Mouse (Mus musculus) adrenal gland, adult 10 weeks (tissue): ENCODE results near the gene Sema6d. TPM values are rescaled to one million over a fixed set of nuclear protein-coding genes. Genes with fewer than 3 reads are reported as not detected.

Source experiments
- polyA plus RNA-seq: library from polyadenylated mRNA; stranded (reverse); fragments of 350-450 nt; fragmentation: Illumina TruSeq; extraction: RNeasy Lipid Tissue Mini Kit (QIAGEN cat#74804); gene quantifications from one replicate; pipeline ENCODE4 v1.2.3, GENCODE M21; 2014; ENCODE audit warnings: low read depth, low replicate concordance

The Sema6d gene
- 14.0 TPM for polyA plus RNA-seq

GRCm38 (mm10) chr2:124089813-124090230 is at the start of gene Sema6d:
Gene Sema6d (plus strand): TSS chr2:124089969.

